Mouse (Mus musculus): ENCODE results near the gene Armc9.

The Armc9 gene

GRCm38 (mm10) chr1:86229184-86229829 is 74.7 kb downstream of the Armc9 start:
- DNase-seq = no peak

- no peak for DNase-seq
Measured at GRCm38 (mm10) chr1:86232631-86233030, 78.1 kb downstream of the Armc9 start.

- no peak for DNase-seq
Measured at GRCm38 (mm10) chr1:86233808-86234207, 79.2 kb downstream of the Armc9 start.

GRCm38 (mm10) chr1:86235118-86235517 is 80.5 kb downstream of the Armc9 start:
- no peak for DNase-seq

- no peak for DNase-seq
Measured at GRCm38 (mm10) chr1:86236442-86236841, 81.9 kb downstream of the Armc9 start.

GRCm38 (mm10) chr1:86239010-86239409 is 84.4 kb downstream of the Armc9 start:
- DNase-seq = no peak

GRCm38 (mm10) chr1:86239871-86240270 is 85.3 kb downstream of the Armc9 start:
- DNase-seq = no peak

- no peak for DNase-seq
Measured at GRCm38 (mm10) chr1:86240959-86241358, 86.4 kb downstream of the Armc9 start.

GRCm38 (mm10) chr1:86243490-86243889 is 88.9 kb downstream of the Armc9 start:
- DNase-seq = no peak

GRCm38 (mm10) chr1:86245301-86246085 is 90.9 kb downstream of the Armc9 start:
- no peak for DNase-seq

GRCm38 (mm10) chr1:86253410-86253809 is 98.8 kb downstream of the Armc9 start:
- DNase-seq = no peak

GRCm38 (mm10) chr1:86256311-86256710 is 101.7 kb downstream of the Armc9 start:
- no peak for DNase-seq

GRCm38 (mm10) chr1:86257228-86257627 is 102.6 kb downstream of the Armc9 start:
- DNase-seq = no peak

GRCm38 (mm10) chr1:86258171-86258824 is 103.7 kb downstream of the Armc9 start:
- no peak for DNase-seq

GRCm38 (mm10) chr1:86263564-86264339 is 109.2 kb downstream of the Armc9 start:
- DNase-seq = no peak

GRCm38 (mm10) chr1:86265060-86265459 is 110.5 kb downstream of the Armc9 start:
- no peak for DNase-seq

GRCm38 (mm10) chr1:86268492-86269189 is 114.1 kb downstream of the Armc9 start:
- no peak for DNase-seq

GRCm38 (mm10) chr1:86269190-86269508 is 114.6 kb downstream of the Armc9 start:
- no peak for DNase-seq

- peak; percentile 19 to 28 for DNase-seq
Measured at GRCm38 (mm10) chr1:86271707-86272106, 117.1 kb downstream of the Armc9 start.

- DNase-seq = no peak
Measured at GRCm38 (mm10) chr1:86277055-86277454, 122.5 kb downstream of the Armc9 start.

GRCm38 (mm10) chr1:86281781-86282536 is 127.4 kb downstream of the Armc9 start:
- peak; percentile 54 to 71 for DNase-seq

- peak in 1 of 2 experiments; percentile 57 for DNase-seq
Measured at GRCm38 (mm10) chr1:86284101-86284500, 129.5 kb downstream of the Armc9 start.

Measured in kidney, postnatal 36 days (tissue).